Mouse (Mus musculus): ENCODE results near the gene Samd3.

DNA sequence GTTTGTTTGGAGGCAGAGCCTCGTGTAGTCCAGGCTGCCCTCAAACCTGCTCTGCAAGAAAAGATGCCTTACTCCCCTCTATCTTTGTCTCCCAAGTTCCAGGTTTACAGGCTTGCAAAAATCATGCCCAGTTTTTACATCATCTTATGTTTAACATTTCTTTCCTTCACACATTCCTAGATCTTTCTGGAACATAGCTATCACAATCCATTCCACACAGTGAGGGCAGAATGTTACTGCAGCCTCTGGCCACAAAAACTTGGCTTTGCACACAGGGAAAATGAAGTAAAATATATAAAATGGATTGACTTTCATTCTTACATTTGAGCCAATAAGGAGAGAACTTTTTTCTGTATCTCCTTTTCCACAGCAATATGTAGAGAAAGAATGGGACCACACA lies 9.6 kb downstream of the Samd3 start:
- no peak for TF ChIP-seq CTCF (IDR thresholded peaks at IDR 0.05; ENCODE audit: low read depth)
- TF ChIP-seq EP300 (IDR thresholded peaks at IDR 0.05; ENCODE audit: low read depth): no peak
